Mouse (Mus musculus) G1E (cell line): ENCODE results near the gene 5730522E02Rik. TPM values are rescaled to one million over a fixed set of nuclear protein-coding genes. Genes with fewer than 3 reads are reported as not detected.

Experiments
- ATAC-seq: 2 replicates; pipeline ENCODE4 v1.8.0; 2016; ENCODE audit warnings: mild to moderate bottlenecking; ENCODE audit not compliant: insufficient number of reproducible peaks, poor library complexity, low FRiP score, severe bottlenecking; ENCODE audit errors: extremely low read depth
- DNase-seq: peaks from one replicate; pipeline ENCODE4 v3.0.0; 2012; ENCODE audit warnings: low spot score
- H3K27me3 ChIP-seq: 2 replicates; pipeline ENCODE4 v1.6.1; 2012; ENCODE audit warnings: mild to moderate bottlenecking, low read length, inconsistent platforms; ENCODE audit not compliant: insufficient read depth
- H3K36me3 ChIP-seq: replicated peaks from 2 replicates; pipeline ENCODE3; 2012; ENCODE audit warnings: mild to moderate bottlenecking, inconsistent platforms
- H3K4me1 ChIP-seq: 2 replicates; pipeline ENCODE4 v1.6.1; 2012; ENCODE audit warnings: low read depth, low read length, inconsistent platforms, mixed read lengths; ENCODE audit not compliant: insufficient read depth
- H3K4me3 ChIP-seq: 2 replicates; pipeline ENCODE4 v1.5.1; 2012; ENCODE audit warnings: low read depth, mild to moderate bottlenecking, inconsistent platforms, low read length, moderate library complexity, mixed read lengths
- H3K9me3 ChIP-seq: replicated peaks from 2 replicates; pipeline ENCODE4 v1.6.1; 2012; ENCODE audit warnings: inconsistent platforms
- CTCF ChIP-seq: IDR thresholded peaks from 2 replicates; pipeline ENCODE4 v1.5.1; 2012; ENCODE audit warnings: low read depth, low read length, inconsistent platforms, mixed read lengths
- GATA1 ChIP-seq: IDR thresholded peaks from 2 replicates; pipeline ENCODE4 v1.6.1; 2012; ENCODE audit warnings: borderline replicate concordance, low read length, inconsistent platforms, mixed read lengths
- GATA2 ChIP-seq: IDR thresholded peaks from 2 replicates; pipeline ENCODE4 v1.6.1; 2012; ENCODE audit warnings: low read depth, low read length, inconsistent platforms, borderline replicate concordance
- POLR2AphosphoS5 ChIP-seq: IDR thresholded peaks from 2 replicates; pipeline ENCODE4 v1.6.1; 2012; ENCODE audit warnings: low read depth, low read length, inconsistent platforms; ENCODE audit not compliant: insufficient replicate concordance
- TAL1 ChIP-seq: conservative IDR thresholded peaks from 2 replicates; pipeline ENCODE4 v1.6.1; 2012; ENCODE audit warnings: low read depth, low read length, inconsistent platforms, mixed read lengths
- polyA plus RNA-seq: library from polyadenylated mRNA; stranded (reverse); fragments of >175 nt; gene quantifications from 2 replicates; pipeline ENCODE4 v1.2.3, GENCODE M21; 2012
- total RNA-seq, 2 experiments: library from RNA; stranded (forward) in 1 of 2; stranded (reverse) in 1 of 2; fragments of 200-1000 nt in 1 of 2; fragments of >200 nt in 1 of 2; fragmentation: Nextera tagmentation in 1 of 2; gene quantifications; 2 replicates each; pipeline ENCODE4 v1.2.3; 2014 to 2017

The 5730522E02Rik gene
- total and polyA plus RNA-seq, 3 experiments = 0.44 TPM; not detected in 2

DNA sequence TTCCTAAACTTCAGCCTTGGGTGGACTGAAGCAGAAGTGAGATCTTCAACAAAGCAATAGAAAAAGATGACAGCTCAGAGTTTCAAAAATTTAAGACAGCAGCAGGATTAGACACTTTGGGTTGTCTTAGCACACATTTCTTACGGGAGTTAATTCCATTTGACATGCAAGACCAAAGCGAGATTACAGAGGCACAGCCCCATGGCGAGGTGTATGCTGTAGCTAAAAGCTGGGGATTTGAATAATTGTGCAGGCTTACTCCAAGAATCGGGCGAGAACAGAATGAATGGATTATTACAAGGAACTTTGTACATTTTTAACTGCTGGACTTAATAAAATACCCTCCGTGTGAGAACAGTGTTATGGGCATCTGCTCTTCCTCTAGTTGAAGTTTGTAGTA lies 615.3 kb downstream of the 5730522E02Rik start:
- Histone ChIP-seq H3K9me3 (no peaks in the 10 kb centered on the region), H3K36me3 (no peaks in the 10 kb centered on the region), H3K4me3 (no peak overlapping the region), H3K4me1 (no peaks in the 10 kb centered on the region), H3K27me3 (0 out of 2 replicates have a peak, but pooled peaks cover 3% of the 10 kb centered on the region)
- TF ChIP-seq TAL1 (no peak), GATA2 (no peak), CTCF (no peak), GATA1 (no peak), POLR2AphosphoS5 (no peak)
- no peak for ATAC-seq
- no peak for DNase-seq

DNA sequence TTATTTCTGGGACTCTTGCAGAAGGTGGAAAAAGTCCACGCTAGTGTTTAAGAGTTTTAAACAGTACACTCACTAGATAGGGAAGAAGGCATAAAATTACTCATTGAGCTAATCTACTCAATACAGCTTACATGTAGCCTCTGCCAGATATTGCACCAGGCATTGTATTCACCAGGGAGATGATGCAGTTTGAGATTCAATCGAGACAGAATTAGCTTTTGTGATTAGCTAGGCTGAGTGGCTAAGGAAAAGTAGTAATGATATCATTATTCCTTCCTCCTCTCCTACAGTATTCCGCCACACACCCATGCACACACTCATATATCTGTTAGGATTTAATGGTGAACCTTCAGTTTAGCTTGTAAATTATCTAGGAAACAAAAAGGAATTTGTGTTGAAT lies 615.8 kb downstream of the 5730522E02Rik start:
- ATAC-seq = no peak
- Histone ChIP-seq H3K9me3 (no peaks in the 10 kb centered on the region), H3K4me1 (no peaks in the 10 kb centered on the region), H3K36me3 (no peaks in the 10 kb centered on the region), H3K27me3 (0 out of 2 replicates have a peak, but pooled peaks cover 3% of the 10 kb centered on the region), H3K4me3 (no peak overlapping the region)
- no peak for DNase-seq
- TF ChIP-seq CTCF = no peak

DNA sequence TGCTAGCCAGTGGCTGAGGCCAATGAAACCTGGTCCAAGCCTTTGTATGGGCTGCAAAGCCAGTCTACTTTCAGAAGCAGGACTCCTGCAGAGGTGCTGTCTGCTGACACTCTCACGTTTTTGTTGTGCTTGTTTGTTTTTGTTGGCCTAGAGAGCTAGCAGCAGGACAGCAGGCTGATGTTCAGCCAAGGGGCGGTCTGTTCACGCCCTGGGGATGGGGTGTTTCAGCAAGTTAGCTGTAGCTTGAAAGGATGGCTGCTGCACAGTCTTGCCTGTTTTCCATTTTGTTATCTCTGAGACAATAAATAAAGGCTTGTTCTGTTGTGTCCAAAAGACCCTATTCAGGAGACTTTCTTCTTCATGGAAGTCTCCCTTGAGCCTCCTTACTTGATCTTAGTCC lies 618.3 kb downstream of the 5730522E02Rik start:
- no peak for DNase-seq
- ATAC-seq = no peak
- H3K4me1 ChIP-seq = no peaks in the 10 kb centered on the region

DNA sequence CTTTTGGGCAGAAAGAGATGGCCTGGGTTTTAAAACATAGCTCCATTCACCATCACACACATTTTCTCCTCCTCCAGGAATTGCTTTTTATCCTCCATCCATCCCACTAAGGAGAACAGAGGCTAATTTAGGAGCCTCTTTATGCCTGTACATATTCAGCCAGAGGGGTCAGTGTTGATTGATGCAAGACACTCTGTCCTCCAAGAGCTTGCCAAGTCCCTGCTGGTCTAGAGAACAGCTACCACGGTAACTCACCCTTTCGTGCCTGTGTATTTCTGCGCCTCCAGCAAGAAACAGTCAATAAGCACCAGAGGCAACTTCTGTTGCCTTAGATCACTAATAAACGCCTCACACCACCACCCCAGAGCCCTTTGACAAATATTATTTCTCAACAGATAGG lies 620.3 kb downstream of the 5730522E02Rik start:
- Histone ChIP-seq H3K9me3 (no peaks in the 10 kb centered on the region), H3K4me3 (no peak overlapping the region), H3K36me3 (no peaks in the 10 kb centered on the region), H3K4me1 (no peaks in the 10 kb centered on the region), H3K27me3 (0 out of 2 replicates have a peak, but pooled peaks cover 3% of the 10 kb centered on the region)
- ATAC-seq = no peak
- no peak for TF ChIP-seq GATA1
- no peak for TF ChIP-seq GATA2
- no peak for TF ChIP-seq POLR2AphosphoS5
- TF ChIP-seq CTCF = no peak
- TF ChIP-seq TAL1 = no peak
- DNase-seq = no peak

More for the DNA sequence above, 618.3 kb downstream of the 5730522E02Rik start:
- Histone ChIP-seq H3K27me3 (0 out of 2 replicates have a peak, but pooled peaks cover 3% of the 10 kb centered on the region), H3K36me3 (no peaks in the 10 kb centered on the region), H3K4me3 (no peak overlapping the region), H3K9me3 (no peaks in the 10 kb centered on the region)
- no peak for TF ChIP-seq TAL1
- TF ChIP-seq GATA2 = no peak
- TF ChIP-seq CTCF = no peak
- TF ChIP-seq POLR2AphosphoS5 = no peak
- TF ChIP-seq GATA1 = no peak

DNA sequence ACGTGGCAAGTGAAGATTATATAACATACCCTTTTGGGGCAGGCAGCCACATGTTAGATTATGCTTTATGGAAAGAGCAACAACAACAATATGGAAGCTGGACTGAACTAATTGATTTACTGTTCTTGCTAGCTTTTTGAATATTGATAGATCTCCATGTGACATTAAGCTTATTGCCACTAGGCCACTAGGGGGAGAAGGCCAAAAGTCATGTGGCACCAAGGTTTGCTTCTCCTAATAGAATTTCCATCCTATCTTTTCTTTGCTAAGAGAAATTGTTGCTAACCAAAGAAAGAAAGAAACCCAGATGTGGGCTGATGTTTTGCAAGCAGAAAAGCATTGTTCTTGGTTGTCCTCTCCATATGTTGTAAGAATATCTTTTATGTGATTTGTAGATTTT lies 621.1 kb downstream of the 5730522E02Rik start:
- 0 out of 2 replicates have a peak, but pooled peaks cover 3% of the 10 kb centered on the region for H3K27me3 ChIP-seq
- no peaks in the 10 kb centered on the region for H3K9me3 ChIP-seq
- DNase-seq = no peak
- no peak for ATAC-seq
- TF ChIP-seq CTCF = no peak
- no peak for TF ChIP-seq TAL1
- no peak for TF ChIP-seq POLR2AphosphoS5
- H3K4me3 ChIP-seq = no peak overlapping the region
- no peaks in the 10 kb centered on the region for H3K4me1 ChIP-seq
- H3K36me3 ChIP-seq = no peaks in the 10 kb centered on the region

DNA sequence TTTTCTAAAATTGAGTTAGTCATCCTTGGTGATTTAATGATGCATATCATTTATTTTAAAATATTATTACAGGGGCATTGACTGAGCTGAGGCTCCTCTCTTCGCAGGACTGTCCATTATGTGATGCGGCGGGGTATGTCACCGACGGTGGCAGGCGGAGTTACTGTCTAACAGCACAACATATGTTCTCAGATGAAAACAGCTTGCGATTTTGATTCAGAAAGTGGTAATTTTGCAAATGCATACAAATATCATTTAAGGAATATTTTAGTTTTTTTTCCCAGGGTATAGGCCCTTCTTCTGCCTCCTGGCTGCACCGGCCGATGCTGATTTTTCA lies 636.5 kb downstream of the 5730522E02Rik start:
- H3K4me3 ChIP-seq = no peak overlapping the region
- H3K36me3 ChIP-seq = no peaks in the 10 kb centered on the region
- TF ChIP-seq TAL1 (no peak), CTCF (no peak), GATA2 (no peak), POLR2AphosphoS5 (no peak), GATA1 (no peak)
- H3K27me3 ChIP-seq = 0 out of 2 replicates have a peak, but pooled peaks cover 3% of the 10 kb centered on the region
- no peaks in the 10 kb centered on the region for H3K4me1 ChIP-seq
- no peak for DNase-seq
- no peak for ATAC-seq
- H3K9me3 ChIP-seq = no peaks in the 10 kb centered on the region

DNA sequence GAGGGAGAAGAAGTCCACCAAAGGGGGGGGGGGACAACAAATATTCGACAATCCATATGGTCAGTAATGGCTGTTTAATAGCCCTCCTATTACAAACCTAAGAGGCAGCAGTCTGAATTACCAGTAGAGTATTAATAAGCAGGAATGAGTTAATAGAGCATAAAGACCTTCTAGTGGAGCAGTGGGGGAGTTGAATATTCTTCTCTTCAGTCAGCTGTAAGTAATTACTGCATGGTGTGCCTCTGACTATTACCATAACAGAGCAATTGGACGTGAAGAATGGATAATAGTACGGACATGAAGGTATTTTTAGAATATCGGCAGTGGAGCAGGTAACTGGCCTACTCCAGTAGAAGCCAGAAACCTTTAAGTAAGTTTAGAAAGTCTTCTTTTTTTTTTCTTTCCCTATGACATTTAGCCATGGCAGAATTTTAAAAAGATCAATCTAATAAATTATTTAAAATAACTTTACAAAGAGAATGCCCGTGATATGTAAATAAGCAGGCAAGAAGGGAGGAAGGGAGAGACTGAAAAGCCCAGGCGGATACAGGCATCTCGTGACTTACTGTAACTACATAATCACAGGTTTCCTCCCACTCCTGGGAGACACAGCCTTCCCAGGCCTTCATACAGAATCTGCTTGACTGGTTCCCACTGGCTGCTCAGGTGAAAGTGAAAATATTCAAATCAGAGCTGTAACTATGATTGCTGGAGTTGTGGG lies 637.0 kb downstream of the 5730522E02Rik start:
- H3K4me1 ChIP-seq = no peaks in the 10 kb centered on the region
- no peak overlapping the region for H3K4me3 ChIP-seq
- H3K36me3 ChIP-seq = no peaks in the 10 kb centered on the region
- ATAC-seq = no peak
- TF ChIP-seq TAL1 (no peak), CTCF (no peak), GATA1 (no peak), GATA2 (no peak)
- 0 out of 2 replicates have a peak, but pooled peaks cover 3% of the 10 kb centered on the region for H3K27me3 ChIP-seq
- H3K9me3 ChIP-seq = no peaks in the 10 kb centered on the region
- DNase-seq = no peak
